Mouse (Mus musculus) limb, embryonic 14.5 days (tissue): ENCODE measurements around the gene Hist1h4c. TPM values are rescaled to one million over a fixed set of nuclear protein-coding genes. Genes with fewer than 3 reads are reported as not detected.

ENCODE experiments used
- ATAC-seq: fragments of 200-750 bp; cut with Nextera tagmentation; 2 replicates; pipeline ENCODE4 v1.8.0; 2017; ENCODE audit warnings: low read depth, moderate number of reproducible peaks, moderate TSS enrichment; ENCODE audit not compliant: low FRiP score
- DNase-seq: peaks from one replicate; pipeline ENCODE4 v3.0.0-alpha.2; 2015; ENCODE audit warnings: low spot score
- H3K27ac ChIP-seq: fragments of 300-500 bp; sonication (generic); replicated peaks from 2 replicates; pipeline ENCODE4 v1.5.1; 2014; ENCODE audit warnings: low read depth, mild to moderate bottlenecking, low read length, moderate library complexity, mixed read lengths
- H3K27me3 ChIP-seq: fragments of 300-500 bp; sonication (generic); 2 replicates; pipeline ENCODE4 v1.6.1; 2014; ENCODE audit warnings: low read length, mixed read lengths; ENCODE audit not compliant: control insufficient read depth, insufficient read depth
- H3K36me3 ChIP-seq: fragments of 300-500 bp; sonication (generic); 2 replicates; pipeline ENCODE4 v1.6.1; 2014; ENCODE audit warnings: mild to moderate bottlenecking, low read length, moderate library complexity, mixed read lengths; ENCODE audit not compliant: control insufficient read depth, insufficient read depth
- H3K4me1 ChIP-seq: fragments of 300-500 bp; sonication (generic); 2 replicates; pipeline ENCODE4 v1.6.1; 2014; ENCODE audit warnings: antibody characterized with exemption, low read length, mixed read lengths; ENCODE audit not compliant: control insufficient read depth, insufficient read depth
- H3K4me2 ChIP-seq: fragments of 300-500 bp; sonication (generic); replicated peaks from 2 replicates; pipeline ENCODE4 v1.6.1; 2014; ENCODE audit warnings: low read depth, mild to moderate bottlenecking, low read length, moderate library complexity; ENCODE audit not compliant: severe bottlenecking
- H3K4me3 ChIP-seq: fragments of 300-500 bp; sonication (generic); replicated peaks from 2 replicates; pipeline ENCODE4 v1.5.1; 2014; ENCODE audit warnings: low read length
- H3K9ac ChIP-seq: fragments of 300-500 bp; sonication (generic); 2 replicates; pipeline ENCODE4 v1.6.1; 2014; ENCODE audit warnings: mild to moderate bottlenecking, low read depth, low read length, moderate library complexity; ENCODE audit not compliant: severe bottlenecking
- H3K9me3 ChIP-seq: fragments of 300-500 bp; sonication (generic); 2 replicates; pipeline ENCODE4 v1.6.1; 2016; ENCODE audit warnings: low read length; ENCODE audit not compliant: control insufficient read depth
- POLR2A ChIP-seq: fragments of 200-500 bp; IDR thresholded peaks from 2 replicates; pipeline ENCODE4 v1.8.0; 2012; ENCODE audit warnings: inconsistent platforms, mild to moderate bottlenecking, moderate library complexity, borderline replicate concordance; ENCODE audit not compliant: insufficient read depth, insufficient read length; ENCODE audit errors: extremely low read depth
- WGBS: fragments of 180-500 bp; shearing (Covaris S2); extraction: QIAGEN DNeasy Blood & Tissue Kit; methylation state at CpG from one replicate; pipeline ENCODE4 v1.1.7; 2014; 5-methylcytosine and 5-hydroxymethylcytosine counted together
- polyA plus RNA-seq, 2 experiments: library from polyadenylated mRNA; depleted of rRNA in 1 of 2; stranded (reverse) in 1 of 2; unstranded in 1 of 2; fragments of >200 nt; fragmentation: Nextera tagmentation in 1 of 2; extraction: Ambion mirVana in 1 of 2; gene quantifications; 2 replicates each; pipeline versions ENCODE4 v1.2.1 to v1.2.3; 2012 to 2014

Hist1h4c gene
- polyA plus RNA-seq, 2 experiments, result 8.7 to 10.0 TPM

- peak within 1 kb of the TSS; percentile 96 for H3K27ac ChIP-seq
- TF ChIP-seq POLR2A, result no peak; the same call in 1 of the 2 replicates
- peak within 1 kb of the TSS; percentile 59 for H3K9ac ChIP-seq
- H3K4me2 ChIP-seq, result peak within 1 kb of the TSS; percentile 69
- H3K4me3 ChIP-seq, result peak within 1 kb of the TSS; percentile 42
- ATAC-seq (peak; percentile 71), DNase-seq (peak; percentile 95)
- no peaks in the 10 kb centered on the region for H3K27me3 ChIP-seq
- no peaks in the 10 kb centered on the region for H3K36me3 ChIP-seq
- peaks cover 16% of the 10 kb centered on the region for H3K4me1 ChIP-seq
- H3K9me3 ChIP-seq, result no peaks in the 10 kb centered on the region
- WGBS, result under 1% methylated on average over 23 of the region's 28 CpGs
These were observed 47.3 kb upstream of the Hist1h4c start, which contains the start of gene Hist1h3c for GRCm38 (mm10) chr13:23745381-23746161. Gene Hist1h3c, minus strand, starts transcription at chr13:23745602.

- 1% methylated on average over 13 of the region's 36 CpGs for WGBS
- peak overlapping the region; percentile 69 for H3K4me2 ChIP-seq
- no peaks in the 10 kb centered on the region for H3K36me3 ChIP-seq
- no peaks in the 10 kb centered on the region for H3K9me3 ChIP-seq
- no peak for DNase-seq
- peak overlapping the region; percentile 42 for H3K4me3 ChIP-seq
- peaks cover 20% of the 10 kb centered on the region for H3K4me1 ChIP-seq
- no peak for TF ChIP-seq POLR2A
- ATAC-seq, result no peak
- H3K9ac ChIP-seq, result peak overlapping the region; percentile 49
- peak overlapping the region; percentile 73 for H3K27ac ChIP-seq
- H3K27me3 ChIP-seq, result no peaks in the 10 kb centered on the region
These were observed 46.4 kb upstream of the Hist1h4c start for GRCm38 (mm10) chr13:23744421-23745380.

- TF ChIP-seq POLR2A, result 0 out of 2 replicates have a peak, but pooled peaks have one; percentile 16
- Histone ChIP-seq H3K4me1 (peaks cover 20% of the 10 kb centered on the region), H3K27ac (peak overlapping the region; percentile 73), H3K4me3 (peak overlapping the region; percentile 42; the same call in 1 of the 2 replicates), H3K9ac (peak overlapping the region; percentile 49), H3K27me3 (no peaks in the 10 kb centered on the region), H3K36me3 (no peaks in the 10 kb centered on the region), H3K4me2 (peak overlapping the region; percentile 41; the same call in 1 of the 2 replicates), H3K9me3 (no peaks in the 10 kb centered on the region)
- ATAC-seq, result no peak
- no peak for DNase-seq
- 38% methylated on average over 4 of the region's 4 CpGs for WGBS
These were observed 45.7 kb upstream of the Hist1h4c start for GRCm38 (mm10) chr13:23743963-23744362.

- no peak overlapping the region for H3K9ac ChIP-seq
- H3K9me3 ChIP-seq, result no peaks in the 10 kb centered on the region
- H3K4me2 ChIP-seq, result no peak overlapping the region
- H3K27ac ChIP-seq, result no peak overlapping the region
- no peak overlapping the region for H3K4me3 ChIP-seq
- no peak for TF ChIP-seq POLR2A
- no peaks in the 10 kb centered on the region for H3K36me3 ChIP-seq
- H3K4me1 ChIP-seq, result peaks cover 19% of the 10 kb centered on the region
- no peaks in the 10 kb centered on the region for H3K27me3 ChIP-seq
- DNase-seq (no peak), ATAC-seq (no peak)
- 74% methylated on average over 5 of the region's 5 CpGs for WGBS
These were observed 45.0 kb upstream of the Hist1h4c start for GRCm38 (mm10) chr13:23743215-23743614.

GRCm38 (mm10) chr13:23742007-23742406 lies 43.8 kb upstream of the Hist1h4c start:
- no peak for DNase-seq
- Histone ChIP-seq H3K36me3 (no peaks in the 10 kb centered on the region), H3K9me3 (no peaks in the 10 kb centered on the region), H3K4me2 (no peak overlapping the region), H3K9ac (no peak overlapping the region), H3K4me1 (peaks cover 12% of the 10 kb centered on the region), H3K27ac (no peak overlapping the region), H3K4me3 (no peak overlapping the region), H3K27me3 (no peaks in the 10 kb centered on the region)
- no peak for TF ChIP-seq POLR2A
- no peak for ATAC-seq
